Mouse (Mus musculus): ENCODE results near the gene Olfr523.

- no peak for TF ChIP-seq CTCF (IDR thresholded peaks at IDR 0.05; ENCODE audit: insufficient read depth, low read depth, low read length)
- no peak for TF ChIP-seq POLR2A (IDR thresholded peaks at IDR 0.05; ENCODE audit: insufficient read depth, low read depth, low read length)
These were observed 21.0 kb downstream of the Olfr523 start for GRCm38 (mm10) chr7:140194031-140194430.

Data from olfactory bulb, adult 2 months (tissue).